Mouse (Mus musculus): ENCODE measurements around the gene Trip11.

Gene Trip11

DNA sequence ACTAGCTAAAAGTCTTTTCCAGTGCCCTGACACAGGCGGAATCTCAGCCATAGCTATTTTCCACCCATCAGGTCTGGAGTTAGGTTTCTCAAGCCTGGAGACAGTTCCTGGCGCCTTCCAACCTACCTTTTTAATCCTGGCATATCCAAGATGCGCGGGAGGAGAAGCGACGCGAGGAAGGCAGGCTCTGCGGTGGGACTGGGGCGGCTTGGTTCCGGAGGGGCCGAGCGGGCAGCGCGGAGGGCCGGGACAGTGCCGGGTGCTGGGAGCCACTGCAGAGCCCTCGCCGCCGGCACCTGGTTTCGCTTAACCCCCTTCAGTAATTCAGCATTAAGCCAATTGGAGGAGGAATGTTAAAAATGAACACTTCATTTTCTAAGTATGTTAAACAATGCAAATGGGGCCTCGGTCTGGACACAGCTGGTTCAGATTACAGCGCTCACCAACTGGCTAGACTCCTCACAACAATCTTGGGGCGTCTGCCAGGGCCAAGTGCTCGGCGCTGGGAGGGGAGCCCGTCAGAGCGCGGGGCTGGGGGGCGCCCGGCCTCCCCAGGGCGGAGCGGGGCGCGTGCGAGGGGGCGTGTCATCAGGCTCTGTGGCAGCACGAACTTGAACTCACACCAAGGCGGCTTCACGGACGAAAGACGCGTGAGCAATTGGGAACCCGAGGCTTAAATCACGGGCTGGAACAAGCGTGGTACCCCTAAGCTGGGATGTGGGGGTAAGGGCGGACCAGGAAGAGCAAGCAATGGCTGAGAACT, 94.3 kb downstream of the Trip11 start, which contains the start of gene Fbln5:
Gene Fbln5 (minus strand): TSS at position 448 of the 763 bp plus-strand sequence.
- peak; percentile 44 to 54 for DNase-seq

DNA sequence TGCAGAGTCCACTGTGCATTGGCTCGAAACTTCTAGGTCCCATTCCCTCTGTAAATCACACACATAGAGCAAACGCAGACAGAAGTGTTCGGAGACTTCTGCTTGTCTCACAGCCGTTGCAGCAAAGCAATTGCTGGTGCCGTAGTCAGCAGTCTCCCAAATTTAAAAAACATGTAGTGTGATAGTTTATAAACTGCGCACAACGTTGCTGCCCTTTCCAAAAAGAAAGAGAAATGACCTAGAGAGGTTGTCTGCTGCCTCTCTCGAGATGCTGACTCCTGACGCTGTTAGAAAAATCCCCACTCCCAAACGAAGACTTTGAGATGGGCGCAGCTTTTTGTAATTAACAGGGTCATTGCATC, 94.8 kb downstream of the Trip11 start:
- DNase-seq = no peak

DNA sequence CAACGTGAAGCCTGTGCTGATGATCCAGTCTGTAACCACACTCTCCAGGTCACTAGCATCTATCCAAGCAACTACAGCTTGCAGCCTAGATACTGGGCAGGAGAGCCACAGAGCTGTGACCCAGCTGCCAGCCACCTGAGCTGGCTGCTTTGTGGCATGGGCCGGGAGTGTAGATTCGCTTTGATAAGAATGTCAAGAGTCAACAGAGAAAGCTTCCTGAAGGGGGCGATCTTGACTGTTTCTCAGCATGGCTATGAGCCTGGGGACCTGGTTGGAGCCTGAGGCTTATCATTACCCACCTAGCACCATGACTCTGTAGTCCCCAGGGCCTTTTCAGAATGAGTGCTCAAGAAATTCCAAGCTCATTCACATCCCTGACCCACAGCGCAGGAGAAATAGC, 96.3 kb downstream of the Trip11 start:
- no peak for DNase-seq

GRCm38 (mm10) chr12:101815796-101816195, 97.3 kb downstream of the Trip11 start:
- DNase-seq = no peak

GRCm38 (mm10) chr12:101814423-101814822, 98.6 kb downstream of the Trip11 start:
- peak; percentile 79 to 81 for DNase-seq

- peak in 1 of 2 experiments; percentile 29 for DNase-seq
Observed at GRCm38 (mm10) chr12:101811181-101811580, 101.9 kb downstream of the Trip11 start.

DNA sequence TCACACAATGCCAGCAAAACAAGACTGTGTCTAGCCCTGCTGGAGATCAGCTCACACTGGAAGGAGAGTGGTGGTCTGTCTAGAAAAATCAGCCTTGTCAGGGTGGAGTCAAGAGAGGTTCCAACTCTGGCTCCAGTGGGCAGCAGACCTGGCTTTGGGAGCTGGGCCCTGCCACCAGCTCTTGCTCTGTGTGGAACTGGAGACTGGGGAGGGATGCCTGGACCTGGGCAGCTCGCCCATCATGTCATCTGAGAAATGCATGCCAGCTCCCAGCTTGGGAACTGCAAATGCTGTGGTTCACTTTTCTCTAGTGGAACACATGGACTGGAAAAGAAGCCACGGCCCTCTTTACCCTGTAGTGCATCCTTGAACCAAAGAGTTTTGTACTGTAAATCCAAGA, 102.6 kb downstream of the Trip11 start:
- peak; percentile 90 to 92 for DNase-seq

GRCm38 (mm10) chr12:101807400-101807799, 105.7 kb downstream of the Trip11 start:
- DNase-seq = no peak

DNA sequence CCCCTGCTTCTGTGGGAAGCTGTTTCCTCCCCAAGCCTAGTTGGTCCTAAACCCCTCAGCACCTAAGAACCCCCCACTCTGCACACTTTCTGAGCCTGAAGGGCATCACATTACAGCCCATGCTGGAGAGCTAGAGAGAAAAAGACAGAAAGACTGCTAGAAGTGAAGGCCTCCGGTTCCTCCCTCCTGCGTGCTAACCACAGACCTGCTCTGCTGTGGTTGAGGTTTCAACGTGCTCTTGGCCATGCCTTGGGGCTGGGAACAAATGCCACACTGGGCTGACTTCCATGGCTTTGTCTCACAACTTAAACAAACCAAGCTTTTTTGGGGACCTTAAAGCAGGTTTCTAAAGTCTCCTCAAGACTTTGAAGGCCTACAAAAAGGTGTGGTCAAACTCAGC, 110.6 kb downstream of the Trip11 start:
- no peak for DNase-seq

DNA sequence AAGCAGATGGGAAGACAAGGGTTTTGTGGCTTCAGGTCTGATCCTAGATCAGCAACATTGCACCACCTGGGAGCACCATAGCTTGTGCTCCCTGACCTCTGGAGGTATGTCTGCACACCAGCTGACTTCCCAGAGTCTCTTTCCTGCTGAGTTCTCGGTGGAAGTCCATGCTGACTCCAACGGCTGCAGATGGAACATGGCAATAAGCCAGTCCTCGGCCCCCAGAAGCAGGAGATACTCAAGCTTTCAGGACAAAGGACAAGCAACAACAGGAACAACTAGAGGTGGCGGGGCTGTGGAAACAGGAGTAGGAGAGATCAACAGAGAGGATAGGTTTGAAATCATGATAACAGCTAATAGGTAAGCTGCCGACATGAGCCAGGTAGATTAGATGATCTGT, 111.3 kb downstream of the Trip11 start:
- no peak for DNase-seq

- DNase-seq = no peak
Observed at GRCm38 (mm10) chr12:101801051-101801450, 112.0 kb downstream of the Trip11 start.

- no peak for DNase-seq
Observed at GRCm38 (mm10) chr12:101798189-101798922, 114.7 kb downstream of the Trip11 start.

DNA sequence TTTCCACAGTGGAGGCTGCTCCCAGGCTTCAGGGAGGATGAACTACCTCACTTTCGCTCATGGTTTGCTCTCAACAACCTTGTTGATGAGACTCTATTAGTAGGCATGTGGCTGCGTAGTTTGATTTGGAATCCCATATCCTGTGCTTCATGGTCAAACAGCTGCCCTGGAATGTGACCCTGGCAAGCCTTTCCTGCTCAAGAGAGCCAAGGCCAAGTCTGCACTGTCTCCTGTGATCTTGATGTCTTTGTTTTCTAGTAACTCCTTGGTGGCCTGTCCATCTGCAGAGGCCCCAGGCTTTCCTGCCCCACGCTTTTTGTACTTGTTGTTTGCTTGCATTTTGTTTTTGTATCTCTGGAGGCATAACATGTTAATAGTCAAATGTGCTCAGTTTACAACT, 118.6 kb downstream of the Trip11 start:
- no peak for DNase-seq

GRCm38 (mm10) chr12:101793221-101793621, 119.8 kb downstream of the Trip11 start:
- no peak for DNase-seq

DNA sequence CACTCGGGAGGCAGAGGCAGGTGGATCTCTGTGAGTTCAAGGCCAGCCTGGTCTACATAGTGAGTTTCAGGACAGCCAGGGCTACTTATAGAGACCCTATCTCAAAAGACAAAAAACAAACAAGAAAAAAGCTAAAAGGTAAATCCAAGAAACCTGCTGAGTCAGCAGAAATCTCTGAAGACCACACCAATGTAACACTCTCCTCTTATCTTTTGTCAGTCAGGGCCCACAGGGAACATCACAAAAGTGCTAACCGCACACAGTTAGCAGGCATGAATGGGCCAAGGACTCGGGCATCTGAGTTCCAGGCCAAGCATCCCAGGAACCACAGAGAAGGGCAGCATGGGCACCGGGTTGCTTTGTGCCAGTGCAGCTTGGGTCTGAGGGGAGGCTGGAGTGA, 120.4 kb downstream of the Trip11 start:
- no peak for DNase-seq

- DNase-seq = no peak
Observed at GRCm38 (mm10) chr12:101789767-101790166, 123.3 kb downstream of the Trip11 start.

GRCm38 (mm10) chr12:101789250-101789649, 123.8 kb downstream of the Trip11 start:
- DNase-seq = no peak

All from cerebellum, postnatal 25 days (tissue).